Mouse (Mus musculus): Measurements from ENCODE around the gene Hoxc9. TPM values are rescaled to one million over a fixed set of nuclear protein-coding genes. Genes with fewer than 3 reads are reported as not detected.

Hoxc9 gene
- polyA plus RNA-seq, 1 experiment from 2014 or later: not detected

DNA sequence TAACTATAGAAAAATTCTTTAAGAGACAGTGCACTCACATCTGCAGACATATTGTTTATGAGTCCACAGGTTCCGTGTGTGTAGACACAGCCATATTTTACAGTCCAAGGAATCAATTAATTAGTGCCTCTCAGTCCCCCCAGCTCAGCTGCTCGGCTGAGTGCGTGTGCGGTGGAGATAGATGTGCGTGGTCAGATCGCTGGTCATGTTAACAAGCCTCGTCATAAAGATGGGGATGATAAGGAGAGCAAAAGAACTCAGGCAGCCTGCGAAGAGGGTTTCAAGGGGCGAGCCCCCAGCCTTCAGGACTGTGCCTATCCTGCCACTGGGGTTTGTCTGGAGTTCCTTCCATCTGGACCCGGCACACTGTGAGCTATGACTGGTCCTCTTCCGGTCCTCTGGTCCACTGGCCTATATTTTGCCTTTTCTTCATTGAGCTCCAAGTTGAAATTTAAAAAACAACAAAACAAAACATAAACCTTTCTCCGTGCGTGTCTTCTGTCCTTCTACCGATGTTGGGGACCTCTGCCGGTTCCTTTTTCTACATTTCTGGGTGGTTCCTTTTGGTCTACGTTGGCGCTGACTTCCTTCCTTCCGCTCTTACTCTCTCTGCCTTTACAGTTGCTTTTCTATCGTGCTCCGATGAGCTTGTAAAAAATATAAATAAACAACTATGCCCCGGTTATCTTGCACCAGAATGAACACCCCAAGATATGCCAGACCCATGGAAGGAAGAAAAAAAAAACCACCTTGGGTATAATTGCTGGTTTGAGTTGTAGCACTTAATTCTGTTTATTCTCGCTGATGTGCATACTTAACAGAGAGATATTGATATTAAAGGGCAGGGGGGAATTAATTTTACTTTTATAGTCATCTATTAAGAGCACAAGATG lies 30.8 kb upstream of the Hoxc9 start:
- no peak overlapping the region for H3K4me2 ChIP-seq
- no peak for ATAC-seq (replicated peaks; ENCODE audit: insufficient number of reproducible peaks, insufficient read depth, low FRiP score, low read depth)
- 13% methylated on average over 22 of the region's 22 CpGs for WGBS
- no peak overlapping the region for H3K4me3 ChIP-seq
- no peaks in the 10 kb centered on the region for H3K36me3 ChIP-seq
- no peak overlapping the region for H3K9ac ChIP-seq
- peaks cover 100% of the 10 kb centered on the region for H3K27me3 ChIP-seq
- peaks cover 5% of the 10 kb centered on the region for H3K4me1 ChIP-seq (replicated peaks)
- H3K27ac ChIP-seq: no peak overlapping the region
- H3K9me3 ChIP-seq (replicated peaks): no peaks in the 10 kb centered on the region

- H3K36me3 ChIP-seq: no peaks in the 10 kb centered on the region
- no peak for ATAC-seq (replicated peaks; ENCODE audit: insufficient number of reproducible peaks, insufficient read depth, low FRiP score, low read depth)
- H3K9ac ChIP-seq: no peak overlapping the region
- H3K4me2 ChIP-seq: no peak overlapping the region
- no peaks in the 10 kb centered on the region for H3K9me3 ChIP-seq (replicated peaks)
- H3K27me3 ChIP-seq: peaks cover 100% of the 10 kb centered on the region
- H3K4me3 ChIP-seq: no peak overlapping the region
- WGBS: 1% methylated on average over 9 of the region's 9 CpGs
- peaks cover 5% of the 10 kb centered on the region for H3K4me1 ChIP-seq (replicated peaks)
- H3K27ac ChIP-seq: no peak overlapping the region
Measured at GRCm38 (mm10) chr15:102947276-102947675, 29.0 kb upstream of the Hoxc9 start.

- H3K9me3 ChIP-seq (replicated peaks): no peaks in the 10 kb centered on the region
- no peak for ATAC-seq (replicated peaks; ENCODE audit: insufficient number of reproducible peaks, insufficient read depth, low FRiP score, low read depth)
- no peak overlapping the region for H3K4me2 ChIP-seq
- H3K4me3 ChIP-seq: no peak overlapping the region
- no peaks in the 10 kb centered on the region for H3K36me3 ChIP-seq
- H3K27me3 ChIP-seq: peaks cover 100% of the 10 kb centered on the region
- no peak overlapping the region for H3K27ac ChIP-seq
- no peak overlapping the region for H3K9ac ChIP-seq
- H3K4me1 ChIP-seq (replicated peaks): no peaks in the 10 kb centered on the region
- WGBS: 13% methylated on average over 2 of the region's 2 CpGs
Measured at GRCm38 (mm10) chr15:102948842-102949241, 27.4 kb upstream of the Hoxc9 start.

DNA sequence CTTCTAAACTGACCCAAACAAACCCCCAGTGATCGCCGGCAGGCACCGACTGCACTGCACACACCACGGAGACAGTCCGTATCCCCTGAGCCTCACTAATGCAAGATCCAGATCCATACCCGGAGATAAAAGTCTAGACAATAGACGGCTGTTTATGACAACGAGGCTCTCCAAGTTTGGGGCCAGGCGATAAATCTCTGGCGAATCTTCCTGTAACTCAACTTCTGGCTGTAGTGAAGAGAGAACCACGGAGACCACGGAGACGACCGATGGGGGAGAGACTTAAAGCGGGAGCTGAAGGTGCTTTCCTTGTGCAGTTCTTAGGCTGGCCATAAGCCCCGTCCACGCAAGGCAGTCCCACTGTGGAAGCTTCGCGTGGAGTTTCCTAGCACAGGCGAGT lies 26.5 kb upstream of the Hoxc9 start:
- H3K27me3 ChIP-seq: peaks cover 100% of the 10 kb centered on the region

GRCm38 (mm10) chr15:102950877-102951276 lies 25.4 kb upstream of the Hoxc9 start:
- 16% methylated on average over 2 of the region's 2 CpGs for WGBS
- H3K4me3 ChIP-seq: no peak overlapping the region
- ATAC-seq (replicated peaks; ENCODE audit: insufficient number of reproducible peaks, insufficient read depth, low FRiP score, low read depth): no peak
- H3K4me2 ChIP-seq: no peak overlapping the region
- no peaks in the 10 kb centered on the region for H3K4me1 ChIP-seq (replicated peaks)
- no peak overlapping the region for H3K9ac ChIP-seq
- H3K9me3 ChIP-seq (replicated peaks): no peaks in the 10 kb centered on the region
- H3K27ac ChIP-seq: no peak overlapping the region
- peaks cover 100% of the 10 kb centered on the region for H3K27me3 ChIP-seq
- no peaks in the 10 kb centered on the region for H3K36me3 ChIP-seq

More for the DNA sequence above, 26.5 kb upstream of the Hoxc9 start:
- H3K4me2 ChIP-seq: no peak overlapping the region
- H3K4me3 ChIP-seq: no peak overlapping the region
- no peak overlapping the region for H3K9ac ChIP-seq
- H3K36me3 ChIP-seq: no peaks in the 10 kb centered on the region
- no peak for ATAC-seq (replicated peaks; ENCODE audit: insufficient number of reproducible peaks, insufficient read depth, low FRiP score, low read depth)
- no peaks in the 10 kb centered on the region for H3K9me3 ChIP-seq (replicated peaks)
- no peak overlapping the region for H3K27ac ChIP-seq
- no peaks in the 10 kb centered on the region for H3K4me1 ChIP-seq (replicated peaks)
- WGBS: 2% methylated on average over 20 of the region's 20 CpGs

- no peak for ATAC-seq (replicated peaks; ENCODE audit: insufficient number of reproducible peaks, insufficient read depth, low FRiP score, low read depth)
- Histone ChIP-seq H3K4me2 (no peak overlapping the region), H3K4me1 (replicated peaks) (0 out of 2 replicates have a peak, but pooled peaks cover 3% of the 10 kb centered on the region), H3K9me3 (replicated peaks) (no peaks in the 10 kb centered on the region), H3K36me3 (no peaks in the 10 kb centered on the region), H3K27ac (no peak overlapping the region), H3K4me3 (no peak overlapping the region), H3K9ac (no peak overlapping the region), H3K27me3 (peaks cover 100% of the 10 kb centered on the region)
- WGBS: 8% methylated on average over 6 of the region's 6 CpGs
Measured at GRCm38 (mm10) chr15:102953561-102953960, 22.7 kb upstream of the Hoxc9 start.

- Histone ChIP-seq H3K27me3 (peaks cover 98% of the 10 kb centered on the region), H3K4me3 (no peak within 1 kb of the TSS; the same call in 1 of the 2 replicates), H3K4me2 (no peak within 1 kb of the TSS), H3K4me1 (replicated peaks) (0 out of 2 replicates have a peak, but pooled peaks cover 3% of the 10 kb centered on the region), H3K9ac (no peak within 1 kb of the TSS), H3K9me3 (replicated peaks) (no peaks in the 10 kb centered on the region), H3K36me3 (no peaks in the 10 kb centered on the region), H3K27ac (no peak within 1 kb of the TSS)
- WGBS: 2% methylated on average over 56 of the region's 57 CpGs
- ATAC-seq (replicated peaks; ENCODE audit: insufficient number of reproducible peaks, insufficient read depth, low FRiP score, low read depth): no peak
Measured at GRCm38 (mm10) chr15:102954192-102955006, 21.8 kb upstream of the Hoxc9 start, which contains the start of gene Hoxc11. Gene Hoxc11, plus strand, starts transcription at chr15:102954427.

- Histone ChIP-seq H3K27ac (no peak overlapping the region), H3K9me3 (replicated peaks) (no peaks in the 10 kb centered on the region), H3K4me3 (no peak overlapping the region), H3K4me2 (no peak overlapping the region), H3K27me3 (peaks cover 98% of the 10 kb centered on the region), H3K4me1 (replicated peaks) (0 out of 2 replicates have a peak, but pooled peaks cover 3% of the 10 kb centered on the region), H3K36me3 (no peaks in the 10 kb centered on the region), H3K9ac (no peak overlapping the region)
- under 1% methylated on average over 28 of the region's 28 CpGs for WGBS
- ATAC-seq (replicated peaks; ENCODE audit: insufficient number of reproducible peaks, insufficient read depth, low FRiP score, low read depth): no peak
Measured at GRCm38 (mm10) chr15:102955007-102955382, 21.2 kb upstream of the Hoxc9 start.

- Histone ChIP-seq H3K9ac (no peak overlapping the region), H3K27ac (no peak overlapping the region), H3K9me3 (replicated peaks) (no peaks in the 10 kb centered on the region), H3K36me3 (no peaks in the 10 kb centered on the region), H3K4me2 (no peak overlapping the region), H3K27me3 (peaks cover 98% of the 10 kb centered on the region), H3K4me1 (replicated peaks) (0 out of 2 replicates have a peak, but pooled peaks cover 3% of the 10 kb centered on the region), H3K4me3 (peak overlapping the region; percentile 9; the same call in 1 of the 2 replicates)
- WGBS: 2% methylated on average over 40 of the region's 40 CpGs
- no peak for ATAC-seq (replicated peaks; ENCODE audit: insufficient number of reproducible peaks, insufficient read depth, low FRiP score, low read depth)
Measured at GRCm38 (mm10) chr15:102955833-102956640, 20.2 kb upstream of the Hoxc9 start.

DNA sequence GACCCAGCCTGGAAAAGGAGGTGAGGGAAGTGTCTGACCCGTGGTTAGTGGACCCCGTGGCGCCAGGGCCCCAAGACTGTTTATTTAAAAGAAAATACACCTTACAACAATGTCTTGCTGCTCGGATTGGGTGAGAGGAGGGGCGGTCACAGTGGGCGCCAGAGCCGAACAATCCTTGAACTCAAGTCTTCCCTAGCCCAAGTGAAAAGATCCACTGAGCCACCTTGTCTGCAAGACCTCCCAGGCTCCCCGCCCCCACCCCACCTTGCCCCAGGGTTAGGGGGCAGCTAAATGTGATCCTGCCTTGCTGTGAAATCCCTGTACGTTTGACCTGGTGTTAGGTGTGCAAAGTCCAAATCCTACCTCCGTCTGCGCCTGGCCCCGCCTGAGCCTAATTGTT lies 19.3 kb upstream of the Hoxc9 start:
- H3K4me2 ChIP-seq: no peak overlapping the region
- H3K27ac ChIP-seq: no peak overlapping the region
- ATAC-seq (replicated peaks; ENCODE audit: insufficient number of reproducible peaks, insufficient read depth, low FRiP score, low read depth): no peak
- H3K27me3 ChIP-seq: peaks cover 98% of the 10 kb centered on the region
- H3K4me1 ChIP-seq (replicated peaks): 0 out of 2 replicates have a peak, but pooled peaks cover 3% of the 10 kb centered on the region
- H3K36me3 ChIP-seq: no peaks in the 10 kb centered on the region
- H3K9me3 ChIP-seq (replicated peaks): no peaks in the 10 kb centered on the region
- H3K4me3 ChIP-seq: no peak overlapping the region
- no peak overlapping the region for H3K9ac ChIP-seq
- WGBS: under 1% methylated on average over 12 of the region's 12 CpGs

All from heart, embryonic 15.5 days (tissue).